Mouse (Mus musculus): Measurements from ENCODE around the gene Zfp64. TPM values are rescaled to one million over a fixed set of nuclear protein-coding genes. Genes with fewer than 3 reads are reported as not detected.

The Zfp64 gene
- polyA plus RNA-seq (2015; fragmentation: Nextera tagmentation; extraction: Ambion mirVana), result 52.3 and 53.4 TPM in 2 replicates

GRCm38 (mm10) chr2:168954835-168955716, at the start of gene Zfp64:
Gene Zfp64 (minus strand): TSS chr2:168955587.
- Histone ChIP-seq H3K9ac (peak within 1 kb of the TSS; percentile 94), H3K4me1 (peaks cover 18% of the 10 kb centered on the region), H3K4me3 (peak within 1 kb of the TSS; percentile 92), H3K4me2 (replicated peaks) (peak within 1 kb of the TSS; percentile 81), H3K9me3 (no peaks in the 10 kb centered on the region), H3K27ac (peak within 1 kb of the TSS; percentile 84), H3K27me3 (no peaks in the 10 kb centered on the region), H3K36me3 (peaks cover 27% of the 10 kb centered on the region)
- WGBS, result under 1% methylated on average over 52 of the region's 52 CpGs
- ATAC-seq (ENCODE audit: low FRiP score, low read depth), result peak; percentile 90

GRCm38 (mm10) chr2:168992642-168993420, 37.4 kb upstream of the Zfp64 start:
- no peak overlapping the region for H3K9ac ChIP-seq
- WGBS, result 76% methylated on average over 22 of the region's 22 CpGs
- H3K36me3 ChIP-seq, result no peaks in the 10 kb centered on the region
- no peak overlapping the region for H3K4me2 ChIP-seq (replicated peaks)
- H3K9me3 ChIP-seq, result peaks cover 9% of the 10 kb centered on the region; the same call in 1 of the 2 replicates
- H3K4me1 ChIP-seq, result no peaks in the 10 kb centered on the region
- H3K27ac ChIP-seq, result no peak overlapping the region
- ATAC-seq (ENCODE audit: low FRiP score, low read depth), result no peak
- no peaks in the 10 kb centered on the region for H3K27me3 ChIP-seq
- H3K4me3 ChIP-seq, result no peak overlapping the region

GRCm38 (mm10) chr2:168990957-168991356, 35.6 kb upstream of the Zfp64 start:
- WGBS, result 72% methylated on average over 4 of the region's 4 CpGs
- H3K4me3 ChIP-seq, result no peak overlapping the region
- no peak overlapping the region for H3K9ac ChIP-seq
- no peaks in the 10 kb centered on the region for H3K4me1 ChIP-seq
- no peaks in the 10 kb centered on the region for H3K36me3 ChIP-seq
- ATAC-seq (ENCODE audit: low FRiP score, low read depth), result no peak
- no peak overlapping the region for H3K27ac ChIP-seq
- no peaks in the 10 kb centered on the region for H3K27me3 ChIP-seq
- peak overlapping the region; percentile 19; the same call in 1 of the 2 replicates for H3K4me2 ChIP-seq (replicated peaks)
- peaks cover 9% of the 10 kb centered on the region; the same call in 1 of the 2 replicates for H3K9me3 ChIP-seq

GRCm38 (mm10) chr2:168990061-168990753, 34.8 kb upstream of the Zfp64 start:
- ATAC-seq (ENCODE audit: low FRiP score, low read depth), result no peak

GRCm38 (mm10) chr2:168988056-168988455, 32.7 kb upstream of the Zfp64 start:
- Histone ChIP-seq H3K9me3 (peaks cover under 1% of the 10 kb centered on the region; the same call in 1 of the 2 replicates), H3K9ac (no peak overlapping the region), H3K27me3 (no peaks in the 10 kb centered on the region), H3K36me3 (no peaks in the 10 kb centered on the region), H3K27ac (no peak overlapping the region), H3K4me1 (no peaks in the 10 kb centered on the region), H3K4me2 (replicated peaks) (no peak overlapping the region), H3K4me3 (no peak overlapping the region)
- ATAC-seq (ENCODE audit: low FRiP score, low read depth), result no peak
- WGBS, result 95% methylated on average over 1 of the region's 1 CpGs

More at GRCm38 (mm10) chr2:168990061-168990753, 34.8 kb upstream of the Zfp64 start:
- no peak overlapping the region for H3K9ac ChIP-seq
- H3K4me1 ChIP-seq, result no peaks in the 10 kb centered on the region
- H3K4me3 ChIP-seq, result no peak overlapping the region
- H3K27ac ChIP-seq, result no peak overlapping the region
- H3K9me3 ChIP-seq, result peaks cover 9% of the 10 kb centered on the region; the same call in 1 of the 2 replicates
- no peaks in the 10 kb centered on the region for H3K36me3 ChIP-seq
- 56% methylated on average over 13 of the region's 13 CpGs for WGBS
- H3K4me2 ChIP-seq (replicated peaks), result peak overlapping the region; percentile 19; the same call in 1 of the 2 replicates
- no peaks in the 10 kb centered on the region for H3K27me3 ChIP-seq

GRCm38 (mm10) chr2:168987421-168987820, 32.0 kb upstream of the Zfp64 start:
- Histone ChIP-seq H3K4me3 (no peak overlapping the region), H3K4me1 (no peaks in the 10 kb centered on the region), H3K4me2 (replicated peaks) (no peak overlapping the region), H3K27ac (no peak overlapping the region), H3K27me3 (no peaks in the 10 kb centered on the region), H3K36me3 (no peaks in the 10 kb centered on the region), H3K9me3 (no peaks in the 10 kb centered on the region; the same call in 1 of the 2 replicates), H3K9ac (no peak overlapping the region)
- 78% methylated on average over 13 of the region's 13 CpGs for WGBS
- ATAC-seq (ENCODE audit: low FRiP score, low read depth), result no peak

GRCm38 (mm10) chr2:168981951-168982350, 26.6 kb upstream of the Zfp64 start:
- Histone ChIP-seq H3K4me2 (replicated peaks) (no peak overlapping the region), H3K4me3 (no peak overlapping the region), H3K9ac (no peak overlapping the region), H3K4me1 (0 out of 2 replicates have a peak, but pooled peaks cover 5% of the 10 kb centered on the region), H3K36me3 (no peaks in the 10 kb centered on the region), H3K27me3 (no peaks in the 10 kb centered on the region), H3K9me3 (no peaks in the 10 kb centered on the region; the same call in 1 of the 2 replicates), H3K27ac (no peak overlapping the region)
- no peak for ATAC-seq (ENCODE audit: low FRiP score, low read depth)
- 92% methylated on average over 7 of the region's 7 CpGs for WGBS

- H3K4me2 ChIP-seq (replicated peaks), result no peak overlapping the region
- 69% methylated on average over 12 of the region's 12 CpGs for WGBS
These were observed 26.1 kb upstream of the Zfp64 start for GRCm38 (mm10) chr2:168981448-168981847.

GRCm38 (mm10) chr2:168980859-168981258, 25.5 kb upstream of the Zfp64 start:
- ATAC-seq (ENCODE audit: low FRiP score, low read depth), result peak; percentile 67
- Histone ChIP-seq H3K27me3 (no peaks in the 10 kb centered on the region), H3K4me2 (replicated peaks) (no peak overlapping the region), H3K9ac (no peak overlapping the region), H3K4me3 (no peak overlapping the region), H3K27ac (no peak overlapping the region), H3K4me1 (0 out of 2 replicates have a peak, but pooled peaks cover 5% of the 10 kb centered on the region), H3K9me3 (no peaks in the 10 kb centered on the region; the same call in 1 of the 2 replicates), H3K36me3 (no peaks in the 10 kb centered on the region)
- 66% methylated on average over 6 of the region's 6 CpGs for WGBS

More at GRCm38 (mm10) chr2:168981448-168981847, 26.1 kb upstream of the Zfp64 start:
- H3K27me3 ChIP-seq, result no peaks in the 10 kb centered on the region
- no peak overlapping the region for H3K4me3 ChIP-seq
- 0 out of 2 replicates have a peak, but pooled peaks cover 5% of the 10 kb centered on the region for H3K4me1 ChIP-seq
- no peak overlapping the region for H3K27ac ChIP-seq
- H3K36me3 ChIP-seq, result no peaks in the 10 kb centered on the region
- no peaks in the 10 kb centered on the region; the same call in 1 of the 2 replicates for H3K9me3 ChIP-seq
- no peak overlapping the region for H3K9ac ChIP-seq
- no peak for ATAC-seq (ENCODE audit: low FRiP score, low read depth)

GRCm38 (mm10) chr2:168979742-168980141, 24.4 kb upstream of the Zfp64 start:
- Histone ChIP-seq H3K4me2 (replicated peaks) (no peak overlapping the region), H3K27ac (no peak overlapping the region), H3K36me3 (no peaks in the 10 kb centered on the region), H3K4me1 (0 out of 2 replicates have a peak, but pooled peaks cover 5% of the 10 kb centered on the region), H3K9ac (no peak overlapping the region), H3K27me3 (no peaks in the 10 kb centered on the region), H3K4me3 (no peak overlapping the region), H3K9me3 (no peaks in the 10 kb centered on the region)
- WGBS, result 63% methylated on average over 11 of the region's 11 CpGs
- ATAC-seq (ENCODE audit: low FRiP score, low read depth), result no peak

GRCm38 (mm10) chr2:168978031-168978430, 22.6 kb upstream of the Zfp64 start:
- no peak overlapping the region for H3K9ac ChIP-seq
- 0 out of 2 replicates have a peak, but pooled peaks cover 5% of the 10 kb centered on the region for H3K4me1 ChIP-seq
- WGBS, result 58% methylated on average over 9 of the region's 9 CpGs
- no peak overlapping the region for H3K4me3 ChIP-seq
- H3K9me3 ChIP-seq, result no peaks in the 10 kb centered on the region
- peak overlapping the region; percentile 16; the same call in 1 of the 2 replicates for H3K4me2 ChIP-seq (replicated peaks)
- peak; percentile 66 for ATAC-seq (ENCODE audit: low FRiP score, low read depth)
- H3K27ac ChIP-seq, result no peak overlapping the region
- no peaks in the 10 kb centered on the region for H3K36me3 ChIP-seq
- no peaks in the 10 kb centered on the region for H3K27me3 ChIP-seq

Data from limb, embryonic 13.5 days (tissue).